Mouse (Mus musculus): ENCODE results near the gene Bicral. TPM values are rescaled to one million over a fixed set of nuclear protein-coding genes. Genes with fewer than 3 reads are reported as not detected.
A peak's percentile ranks its signal among the peaks of the same experiment; 100 is the strongest.
"Not testable (repeated sequence)": the region's sequence is repeated elsewhere in the genome, so short reads cannot be mapped to it uniquely, and the experiment has no call there.

Bicral gene
- polyA plus RNA-seq, 1 experiment from 2014 or later: 7.8 TPM

GRCm38 (mm10) chr17:46767868-46768267 is 90.4 kb downstream of the Bicral start:
- no peak overlapping the region for H3K4me3 ChIP-seq
- 61% methylated on average over 8 of the region's 8 CpGs for WGBS
- H3K36me3 ChIP-seq: no peaks in the 10 kb centered on the region
- no peaks in the 10 kb centered on the region for H3K9me3 ChIP-seq
- no peaks in the 10 kb centered on the region for H3K27me3 ChIP-seq
- no peak overlapping the region for H3K9ac ChIP-seq (replicated peaks)
- ATAC-seq (ENCODE audit: low FRiP score, low read depth): no peak
- H3K27ac ChIP-seq (replicated peaks): no peak overlapping the region
- peaks cover 6% of the 10 kb centered on the region for H3K4me1 ChIP-seq
- no peak overlapping the region for H3K4me2 ChIP-seq (replicated peaks)

- not testable (repeated sequence) for H3K27ac ChIP-seq (replicated peaks); H3K4me2 ChIP-seq (replicated peaks); H3K9me3 ChIP-seq; ATAC-seq (ENCODE audit: low FRiP score, low read depth); H3K36me3 ChIP-seq; H3K4me1 ChIP-seq; H3K4me3 ChIP-seq; H3K9ac ChIP-seq (replicated peaks); H3K27me3 ChIP-seq
- 72% methylated on average over 9 of the region's 9 CpGs for WGBS
Observed at GRCm38 (mm10) chr17:46764916-46765315, 93.4 kb downstream of the Bicral start.

- Histone ChIP-seq H3K36me3 (no peaks in the 10 kb centered on the region), H3K4me2 (replicated peaks) (no peak within 1 kb of the TSS), H3K4me3 (no peak within 1 kb of the TSS), H3K27ac (replicated peaks) (no peak within 1 kb of the TSS), H3K9me3 (no peaks in the 10 kb centered on the region), H3K27me3 (no peaks in the 10 kb centered on the region), H3K4me1 (no peaks in the 10 kb centered on the region), H3K9ac (replicated peaks) (no peak within 1 kb of the TSS)
- no peak for ATAC-seq (ENCODE audit: low FRiP score, low read depth)
- 44% methylated on average over 2 of the region's 2 CpGs for WGBS
Observed at GRCm38 (mm10) chr17:46763544-46763943, 94.7 kb downstream of the Bicral start, which contains the start of gene Ptcra. Gene Ptcra, minus strand, starts transcription at chr17:46763712.

GRCm38 (mm10) chr17:46758753-46759152 is 99.5 kb downstream of the Bicral start:
- ATAC-seq (ENCODE audit: low FRiP score, low read depth): no peak
- Histone ChIP-seq H3K27me3 (no peaks in the 10 kb centered on the region), H3K4me1 (no peaks in the 10 kb centered on the region), H3K4me3 (no peak overlapping the region), H3K36me3 (no peaks in the 10 kb centered on the region), H3K9ac (replicated peaks) (no peak overlapping the region; the same call in 1 of the 2 replicates), H3K9me3 (no peaks in the 10 kb centered on the region), H3K4me2 (replicated peaks) (no peak overlapping the region), H3K27ac (replicated peaks) (no peak overlapping the region)
- 83% methylated on average over 12 of the region's 12 CpGs for WGBS

GRCm38 (mm10) chr17:46751794-46752556 is 106.3 kb downstream of the Bicral start, which contains the start of gene Cnpy3:
Gene Cnpy3, minus strand, starts transcription at chr17:46752214.
- Histone ChIP-seq H3K4me2 (replicated peaks) (peak within 1 kb of the TSS; percentile 73), H3K27ac (replicated peaks) (peak within 1 kb of the TSS; percentile 87), H3K9me3 (no peaks in the 10 kb centered on the region), H3K27me3 (no peaks in the 10 kb centered on the region), H3K4me1 (peaks cover 18% of the 10 kb centered on the region), H3K4me3 (peak within 1 kb of the TSS; percentile 83), H3K36me3 (peaks cover 4% of the 10 kb centered on the region; the same call in 1 of the 2 replicates), H3K9ac (replicated peaks) (peak within 1 kb of the TSS; percentile 78)
- peak; percentile 99 for ATAC-seq (ENCODE audit: low FRiP score, low read depth)
- under 1% methylated on average over 55 of the region's 58 CpGs for WGBS

GRCm38 (mm10) chr17:46751056-46751793 is 107.1 kb downstream of the Bicral start:
- ATAC-seq (ENCODE audit: low FRiP score, low read depth): no peak
- peak overlapping the region; percentile 78 for H3K9ac ChIP-seq (replicated peaks)
- peaks cover 11% of the 10 kb centered on the region; the same call in 1 of the 2 replicates for H3K36me3 ChIP-seq
- no peaks in the 10 kb centered on the region for H3K9me3 ChIP-seq
- peak overlapping the region; percentile 73 for H3K4me2 ChIP-seq (replicated peaks)
- peak overlapping the region; percentile 87 for H3K27ac ChIP-seq (replicated peaks)
- H3K4me3 ChIP-seq: peak overlapping the region; percentile 83
- H3K27me3 ChIP-seq: no peaks in the 10 kb centered on the region
- 29% methylated on average over 16 of the region's 16 CpGs for WGBS
- peaks cover 18% of the 10 kb centered on the region for H3K4me1 ChIP-seq

GRCm38 (mm10) chr17:46750580-46750979 is 107.7 kb downstream of the Bicral start:
- Histone ChIP-seq H3K27me3 (no peaks in the 10 kb centered on the region), H3K9me3 (no peaks in the 10 kb centered on the region), H3K9ac (replicated peaks) (peak overlapping the region; percentile 78), H3K36me3 (peaks cover 12% of the 10 kb centered on the region), H3K27ac (replicated peaks) (no peak overlapping the region), H3K4me1 (peaks cover 18% of the 10 kb centered on the region), H3K4me3 (peak overlapping the region; percentile 83; the same call in 1 of the 2 replicates), H3K4me2 (replicated peaks) (peak overlapping the region; percentile 73)
- ATAC-seq (ENCODE audit: low FRiP score, low read depth): no peak
- 96% methylated on average over 4 of the region's 4 CpGs for WGBS

- WGBS: 94% methylated on average over 5 of the region's 5 CpGs
- no peak for ATAC-seq (ENCODE audit: low FRiP score, low read depth)
Observed at GRCm38 (mm10) chr17:46749282-46749681, 109.0 kb downstream of the Bicral start.

More at GRCm38 (mm10) chr17:46749282-46749681, 109.0 kb downstream of the Bicral start:
- Histone ChIP-seq H3K4me1 (peaks cover 18% of the 10 kb centered on the region), H3K9me3 (no peaks in the 10 kb centered on the region), H3K4me2 (replicated peaks) (no peak overlapping the region), H3K27me3 (no peaks in the 10 kb centered on the region), H3K27ac (replicated peaks) (no peak overlapping the region), H3K4me3 (no peak overlapping the region), H3K36me3 (peaks cover 19% of the 10 kb centered on the region), H3K9ac (replicated peaks) (no peak overlapping the region)

Other genes starting within 250 kb of the Bicral start
- gene Ptk7, start 229.0 kb downstream of the Bicral start, polyA plus RNA-seq (2016; fragmentation: Nextera tagmentation; extraction: Ambion mirVana): 57.1 and 63.4 TPM in 2 replicates
- gene Klc4, start 212.5 kb downstream of the Bicral start, polyA plus RNA-seq (2016; fragmentation: Nextera tagmentation; extraction: Ambion mirVana): 43.6 and 44.7 TPM in 2 replicates
- 73.9 and 88.4 TPM in 2 replicates for gene Mrpl2, start 212.3 kb downstream of the Bicral start, polyA plus RNA-seq (2016; fragmentation: Nextera tagmentation; extraction: Ambion mirVana)
- 48.3 and 49.0 TPM in 2 replicates for gene Cul7, start 208.1 kb downstream of the Bicral start, polyA plus RNA-seq (2016; fragmentation: Nextera tagmentation; extraction: Ambion mirVana)
- 54.1 and 56.0 TPM in 2 replicates for gene Rrp36, start 184.1 kb downstream of the Bicral start, polyA plus RNA-seq (2016; fragmentation: Nextera tagmentation; extraction: Ambion mirVana)
- 159 and 175 TPM in 2 replicates for gene Mea1, start 179.7 kb downstream of the Bicral start, polyA plus RNA-seq (2016; fragmentation: Nextera tagmentation; extraction: Ambion mirVana)
- 127 and 131 TPM in 2 replicates for gene Klhdc3, start 177.6 kb downstream of the Bicral start, polyA plus RNA-seq (2016; fragmentation: Nextera tagmentation; extraction: Ambion mirVana)
- 111 and 113 TPM in 2 replicates for gene Ppp2r5d, start 153.4 kb downstream of the Bicral start, polyA plus RNA-seq (2016; fragmentation: Nextera tagmentation; extraction: Ambion mirVana)
- gene Pex6, start 147.0 kb downstream of the Bicral start, polyA plus RNA-seq (2016; fragmentation: Nextera tagmentation; extraction: Ambion mirVana): 33.7 and 36.0 TPM in 2 replicates
- 0.52 and 0.75 TPM in 2 replicates for gene Gnmt, start 129.3 kb downstream of the Bicral start, polyA plus RNA-seq (2016; fragmentation: Nextera tagmentation; extraction: Ambion mirVana)
- gene Cnpy3, start 106.3 kb downstream of the Bicral start, polyA plus RNA-seq (2016; fragmentation: Nextera tagmentation; extraction: Ambion mirVana): 54.1 and 54.6 TPM in 2 replicates
- gene Ptcra, start 94.8 kb downstream of the Bicral start, polyA plus RNA-seq (2016; fragmentation: Nextera tagmentation; extraction: Ambion mirVana): 0.55 and 0.65 TPM in 2 replicates
- 48.5 and 55.0 TPM in 2 replicates for gene 2310039H08Rik, start 85.8 kb downstream of the Bicral start, polyA plus RNA-seq (2016; fragmentation: Nextera tagmentation; extraction: Ambion mirVana)
- gene Rpl7l1, start 75.8 kb downstream of the Bicral start, polyA plus RNA-seq (2016; fragmentation: Nextera tagmentation; extraction: Ambion mirVana): 150 and 161 TPM in 2 replicates
- gene Tbcc, start 32.2 kb upstream of the Bicral start, polyA plus RNA-seq (2016; fragmentation: Nextera tagmentation; extraction: Ambion mirVana): 68.4 and 75.1 TPM in 2 replicates
- not detected in 2 replicates for gene Prph2, start 52.0 kb upstream of the Bicral start, polyA plus RNA-seq (2016; fragmentation: Nextera tagmentation; extraction: Ambion mirVana)
- 23.4 and 25.7 TPM in 2 replicates for gene Ubr2, start 152.1 kb upstream of the Bicral start, polyA plus RNA-seq (2016; fragmentation: Nextera tagmentation; extraction: Ambion mirVana)